Mouse (Mus musculus) mesoderm, embryonic 11.5 days (tissue): ENCODE results near the gene Gpr171.
"Not testable (repeated sequence)": the region's sequence is repeated elsewhere in the genome, so short reads cannot be mapped to it uniquely, and the experiment has no call there.

Experiments used
- DNase-seq: peaks from one replicate; pipeline ENCODE4 v3.0.0-alpha.2; 2012; ENCODE audit warnings: low read depth, low spot score

Gene Gpr171

DNA sequence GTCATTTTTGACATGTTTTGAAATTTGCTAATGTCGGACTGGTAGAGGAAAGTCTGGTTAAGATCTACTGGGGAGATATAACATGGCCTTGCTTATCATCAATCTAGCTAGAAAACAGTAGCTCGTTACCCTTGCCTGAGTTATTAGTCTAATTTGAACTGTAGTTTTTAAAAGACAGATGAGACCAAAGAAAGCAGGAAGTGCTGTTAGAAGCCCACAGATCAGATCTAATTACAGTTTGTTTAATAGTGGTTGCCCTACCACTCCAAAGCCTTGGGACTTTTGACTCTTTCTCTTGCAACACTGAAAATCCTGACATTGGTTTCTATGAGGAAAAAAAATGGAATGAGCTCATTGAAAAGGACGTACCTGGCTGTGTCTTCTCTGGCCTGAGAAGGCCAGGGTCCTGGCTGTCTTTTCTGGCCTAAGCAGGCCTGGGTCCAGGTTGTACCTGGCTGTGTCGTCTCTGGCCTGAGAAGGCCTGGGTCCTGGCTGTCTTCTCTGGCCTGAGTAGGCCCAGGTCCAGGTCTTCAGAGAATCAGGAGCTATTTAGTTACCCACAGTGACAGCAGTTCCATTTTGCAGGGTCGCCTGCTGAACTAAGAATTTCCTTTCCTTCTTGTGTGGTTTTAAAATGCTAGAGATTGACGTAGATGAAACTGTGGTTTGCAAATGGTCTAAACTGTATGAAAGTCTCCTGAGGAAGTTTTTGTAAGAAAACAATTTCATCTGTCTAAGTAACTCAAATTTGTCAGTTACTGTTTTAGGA is at the start of gene Gpr171:
TSS of gene Gpr171 (minus strand) at position 604 of the 769 bp plus-strand sequence.
- no peak for DNase-seq

DNA sequence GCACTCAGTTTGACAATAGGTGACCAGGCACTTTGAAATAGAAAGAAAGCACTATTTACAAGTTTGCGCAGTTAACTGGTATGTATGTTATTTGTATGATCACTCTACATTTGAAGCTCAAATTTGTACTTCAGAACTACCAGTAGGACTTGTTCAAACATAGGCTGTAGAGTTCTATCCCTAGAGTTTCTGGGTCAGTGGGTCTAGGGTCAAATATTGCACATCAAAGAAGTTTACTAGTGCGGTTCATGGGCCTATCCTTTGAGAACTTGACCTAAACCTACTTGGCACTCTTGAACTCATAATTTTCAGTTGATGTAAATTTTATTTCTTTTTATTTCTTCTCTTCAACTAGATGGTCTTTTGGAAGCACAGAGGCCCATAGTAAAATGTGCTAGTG is 49.0 kb upstream of the Gpr171 start:
- DNase-seq = no peak

DNA sequence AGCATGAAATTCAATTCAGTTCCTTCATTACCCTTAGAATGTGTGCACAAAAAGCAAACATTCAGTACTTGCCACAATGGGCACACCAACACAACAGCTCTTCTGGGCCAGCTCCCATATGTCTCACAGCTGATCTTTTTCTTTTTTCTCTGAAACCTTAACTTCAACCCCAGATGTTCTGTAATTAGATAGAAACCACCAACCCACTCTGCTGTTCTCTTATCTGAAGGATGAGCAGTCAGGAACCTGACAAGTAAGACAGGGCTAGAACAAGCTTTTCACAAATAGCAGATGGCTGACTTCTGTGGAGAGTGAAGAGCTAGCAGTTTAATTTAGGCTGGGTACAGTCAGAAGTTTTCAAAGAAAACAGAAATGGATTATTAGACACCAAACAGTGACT is 48.0 kb upstream of the Gpr171 start:
- no peak for DNase-seq

DNA sequence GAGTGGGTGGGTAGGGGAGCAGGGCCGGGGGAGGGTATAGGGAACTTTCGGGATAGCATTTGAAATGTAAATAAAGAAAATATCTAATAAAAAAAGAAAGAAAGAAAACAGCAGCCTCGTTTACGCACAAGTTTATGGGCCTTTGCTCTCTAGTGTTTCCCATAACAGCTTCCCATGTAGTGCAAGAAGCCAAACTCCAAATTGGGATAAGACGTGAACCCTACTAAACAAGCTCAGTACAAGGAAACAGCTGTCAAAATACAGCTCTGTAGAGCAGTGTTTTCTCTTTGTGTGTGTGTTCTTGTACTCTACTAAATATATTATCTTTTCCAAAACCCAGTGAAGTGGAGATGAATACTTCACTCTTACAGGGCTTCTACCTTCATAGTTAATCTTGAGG is 43.6 kb upstream of the Gpr171 start:
- no peak for DNase-seq

DNA sequence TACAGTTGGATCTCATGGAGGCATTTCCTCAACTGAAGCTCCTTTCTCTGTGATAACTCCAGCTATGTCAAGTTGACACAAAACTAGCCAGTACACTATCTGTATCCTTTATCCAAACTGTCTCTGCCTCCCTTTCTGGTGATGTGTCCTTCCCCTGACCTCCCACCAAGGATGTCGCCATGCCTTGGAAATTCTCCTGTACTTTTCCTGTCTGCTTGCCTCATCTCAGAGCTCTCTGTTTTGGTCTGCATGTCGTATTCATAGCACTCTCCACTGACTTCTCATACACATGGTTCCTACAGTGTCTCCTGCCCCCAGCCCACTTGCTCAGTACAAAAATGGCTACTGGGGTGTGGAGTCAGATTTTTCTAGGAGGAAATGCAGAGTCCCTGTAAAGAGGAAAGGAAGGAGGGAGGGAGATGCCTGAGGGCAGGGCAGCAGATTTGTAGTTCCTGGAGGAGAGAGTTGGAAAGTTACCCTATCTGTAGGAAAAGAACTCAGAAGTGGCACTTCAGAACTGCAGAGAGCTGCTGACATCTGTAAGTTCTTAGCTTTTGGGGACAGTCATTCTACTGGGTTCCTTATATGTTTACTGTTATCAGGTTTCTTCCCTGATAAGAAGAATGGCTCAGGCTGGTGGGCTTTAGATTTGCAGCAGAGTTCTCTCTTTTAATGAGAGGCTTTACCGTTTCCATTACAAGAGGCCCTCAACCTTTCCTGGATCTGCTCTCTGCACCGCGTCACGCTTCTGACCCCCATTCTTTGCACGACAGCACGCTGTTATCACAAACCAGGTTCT is 40.1 kb upstream of the Gpr171 start:
- no peak for DNase-seq

DNA sequence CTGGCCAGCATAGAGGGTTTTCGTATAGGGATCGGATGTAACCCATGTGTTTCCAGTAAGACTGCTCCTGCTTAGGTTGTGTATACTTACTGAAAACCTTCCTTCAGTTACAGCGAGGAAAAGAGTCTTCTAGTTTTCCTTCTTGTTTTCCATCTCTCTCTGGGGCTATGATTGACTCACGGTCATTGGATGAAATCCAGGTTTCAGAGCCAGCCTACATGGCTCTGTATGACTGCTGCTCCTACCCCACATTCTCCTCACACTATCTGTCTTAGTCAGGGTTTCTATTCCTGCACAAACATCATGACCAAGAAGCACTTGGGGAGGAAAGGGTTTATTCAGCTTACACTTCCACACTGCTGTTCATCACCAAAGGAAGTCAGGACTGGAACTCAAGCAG is 39.3 kb upstream of the Gpr171 start:
- not testable (repeated sequence) for DNase-seq

DNA sequence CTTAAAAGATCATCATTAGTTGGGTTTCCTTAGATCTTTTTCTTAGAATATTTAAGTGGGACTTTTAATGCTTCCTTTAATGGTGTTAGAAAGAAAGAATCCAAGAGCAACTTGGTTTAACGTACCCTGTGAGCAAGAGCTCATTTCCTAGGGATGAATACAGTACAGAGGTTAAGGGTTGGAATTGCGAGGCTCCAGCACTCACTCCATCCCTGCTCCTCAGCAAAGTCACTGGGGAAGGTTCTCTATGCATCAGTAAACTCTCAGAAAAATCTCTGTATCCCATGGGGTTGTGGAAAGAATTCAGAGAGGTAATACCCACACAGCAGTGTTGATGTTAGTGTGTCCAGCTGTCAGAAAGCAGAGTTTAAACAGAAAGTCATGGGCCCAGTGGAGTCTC is 38.5 kb upstream of the Gpr171 start:
- DNase-seq = no peak

DNA sequence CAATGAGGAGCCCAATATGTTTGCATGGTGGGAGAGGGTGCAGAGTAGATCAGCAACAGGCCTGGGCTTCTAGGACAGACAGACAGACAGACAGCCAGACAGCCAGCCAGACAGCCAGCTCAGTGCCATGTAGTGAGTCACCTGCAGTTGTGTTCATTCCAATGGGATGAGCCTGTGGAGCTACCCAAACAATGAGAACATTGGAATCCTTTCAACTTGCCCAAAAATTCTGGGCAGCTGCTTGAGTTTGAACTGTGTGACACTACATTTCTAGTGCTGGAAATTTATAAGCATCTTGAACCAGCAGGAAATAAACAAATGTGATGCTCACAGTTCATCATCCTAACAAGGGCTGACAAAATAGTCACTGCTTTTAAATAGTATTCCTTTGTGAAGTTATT is 38.0 kb upstream of the Gpr171 start:
- DNase-seq = no peak

DNA sequence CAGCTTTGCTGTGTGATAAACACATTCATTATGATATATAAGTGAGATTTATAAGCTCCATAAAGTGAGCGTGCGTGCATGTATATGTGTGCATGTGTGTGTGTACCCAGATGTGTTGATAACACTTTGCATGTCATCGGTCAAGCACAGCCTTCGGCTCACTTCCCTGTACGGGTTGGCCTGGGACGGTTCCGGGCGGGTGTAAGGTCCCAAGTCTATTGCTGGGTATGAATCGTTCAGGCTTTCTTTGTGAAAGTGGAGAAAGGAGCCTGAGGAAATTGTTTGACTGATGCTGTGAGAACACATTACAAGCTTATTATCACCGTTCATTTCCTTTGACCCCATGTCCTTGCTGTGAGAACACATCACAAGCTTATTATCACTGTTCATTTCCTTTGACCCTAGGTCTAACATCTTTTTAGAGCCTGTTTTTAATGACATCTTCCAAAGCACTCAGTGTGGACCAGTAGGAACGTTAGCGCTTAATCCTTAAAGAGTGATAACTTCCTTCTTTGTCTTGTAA is 37.4 kb upstream of the Gpr171 start:
- no peak for DNase-seq

DNA sequence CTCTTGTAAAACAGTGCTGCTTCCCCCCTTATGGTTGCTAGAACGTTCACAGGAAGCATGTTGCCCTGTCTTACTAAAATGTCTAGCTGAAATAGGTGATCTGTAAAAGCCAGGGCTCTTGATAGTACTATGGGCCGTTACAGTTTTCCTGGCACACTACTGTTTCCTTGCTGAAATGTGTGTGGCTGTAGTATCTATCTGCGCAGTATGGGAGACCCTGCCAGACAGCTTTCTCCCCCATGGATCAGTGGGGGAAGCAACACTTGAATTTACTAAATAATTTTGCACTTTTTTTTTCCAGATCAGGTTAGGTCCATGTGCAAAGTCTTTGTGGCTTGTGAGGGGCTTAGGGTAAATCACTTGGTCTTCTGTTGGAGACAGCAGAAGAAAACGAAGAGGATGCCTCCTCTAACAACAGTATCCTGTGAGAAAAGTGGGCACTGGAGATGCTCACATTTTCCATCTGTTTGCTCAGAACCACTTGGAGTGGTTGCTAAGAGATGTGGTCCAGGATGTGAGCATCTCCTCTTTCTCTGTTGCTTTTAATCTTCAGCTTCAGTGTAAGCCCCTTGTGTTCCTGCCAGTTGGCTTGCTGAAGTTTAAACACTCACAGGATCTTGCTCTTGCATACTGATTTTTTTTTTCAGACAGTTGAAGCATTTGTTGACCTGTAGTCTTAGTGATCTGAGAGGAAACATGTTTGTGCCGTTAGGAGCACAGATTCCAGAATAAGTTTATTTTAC is 34.5 kb upstream of the Gpr171 start:
- no peak for DNase-seq

DNA sequence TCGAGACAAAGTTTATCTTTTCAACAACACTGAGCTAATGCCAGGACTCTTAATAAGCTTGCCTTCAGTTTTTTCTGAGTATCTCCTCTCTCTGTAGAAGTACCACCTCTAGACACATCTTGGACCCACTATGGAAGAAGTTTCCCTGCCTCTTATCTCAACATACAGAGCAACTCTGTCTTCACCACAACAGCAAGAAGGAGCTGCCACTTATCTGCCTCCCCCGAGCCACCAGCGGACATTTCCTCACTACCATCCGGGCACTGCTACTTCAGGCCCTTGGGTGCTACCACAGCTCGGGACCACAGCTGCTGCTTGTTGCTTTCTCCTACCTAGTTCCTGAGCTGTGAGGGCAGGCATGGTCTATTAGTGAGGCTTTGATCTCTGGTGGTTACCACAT is 31.6 kb upstream of the Gpr171 start:
- DNase-seq = no peak

DNA sequence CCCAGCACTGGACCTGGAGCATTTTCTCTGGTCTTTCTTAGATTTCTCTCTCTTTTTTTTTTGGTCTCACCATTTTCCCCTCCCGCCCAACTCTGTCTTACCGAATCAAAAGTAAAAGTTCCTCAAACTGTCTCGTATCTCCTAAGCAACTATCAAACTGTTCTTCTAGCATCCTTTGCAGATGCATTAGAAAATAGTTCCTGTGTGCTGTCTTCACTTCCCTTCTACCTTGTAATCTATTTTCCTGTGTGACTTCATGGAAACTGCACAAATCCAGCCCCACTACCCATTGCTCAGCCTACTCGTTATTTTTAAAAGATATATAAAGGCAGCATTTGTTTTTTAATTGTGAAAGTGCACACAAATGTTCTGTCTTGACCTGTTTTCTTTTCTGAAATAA is 30.3 kb upstream of the Gpr171 start:
- no peak for DNase-seq

DNA sequence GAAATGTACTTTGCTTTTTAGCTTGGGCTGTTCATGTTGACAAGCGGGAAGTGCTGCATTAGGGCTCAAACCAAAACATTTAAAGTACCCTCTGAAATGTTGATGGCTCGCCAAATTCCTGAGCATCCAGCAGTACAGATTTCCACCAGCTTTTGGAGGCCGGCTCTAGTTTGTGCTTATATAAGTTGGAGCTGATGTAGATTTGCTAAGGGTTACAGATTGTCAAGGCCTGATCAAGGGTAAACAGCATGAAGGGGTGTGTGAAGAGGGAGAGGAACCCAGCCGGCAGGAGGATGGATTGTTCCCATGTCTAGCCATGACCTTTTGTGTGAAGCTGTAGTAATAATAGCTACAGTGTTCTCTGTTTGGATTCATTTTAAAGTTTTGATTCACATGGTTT is 29.5 kb upstream of the Gpr171 start:
- no peak for DNase-seq

DNA sequence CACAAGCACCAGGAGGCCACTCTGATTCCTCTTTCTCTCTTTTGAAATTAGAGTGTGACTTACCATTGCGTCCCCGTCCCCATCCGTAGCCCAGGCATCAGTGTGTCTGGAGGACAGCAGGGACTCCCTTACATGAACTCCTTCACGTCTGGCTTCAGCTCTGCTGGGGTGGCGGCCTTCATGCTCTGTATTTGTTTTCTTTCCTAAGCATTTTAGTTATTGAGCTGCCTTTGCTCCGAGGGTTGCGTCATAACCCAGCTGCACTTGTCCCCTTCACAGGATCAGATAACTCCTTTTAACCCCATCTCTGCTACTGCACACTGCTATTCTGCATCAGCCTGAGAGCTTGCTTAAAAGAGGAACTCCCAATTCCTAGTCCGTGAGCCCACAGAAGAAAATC is 28.8 kb upstream of the Gpr171 start:
- DNase-seq = no peak

DNA sequence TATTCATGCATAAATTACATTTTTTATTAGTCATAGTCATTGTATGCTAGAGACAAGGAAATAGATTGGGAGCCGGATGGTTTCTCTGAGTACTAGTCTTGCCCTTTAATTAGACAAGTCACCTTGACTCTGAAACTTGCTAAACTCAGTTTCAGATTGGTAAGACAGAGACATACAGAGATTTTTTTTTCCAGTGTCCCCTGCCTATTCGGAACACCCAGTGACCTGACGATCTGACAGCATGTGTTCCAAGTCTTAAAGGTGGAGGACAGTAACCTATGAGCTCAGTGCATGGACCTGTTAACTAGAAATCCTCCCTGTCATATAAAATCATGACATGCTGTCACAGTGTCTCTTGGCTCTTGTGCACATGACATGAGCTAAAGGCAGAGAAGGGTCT is 27.9 kb upstream of the Gpr171 start:
- no peak for DNase-seq

DNA sequence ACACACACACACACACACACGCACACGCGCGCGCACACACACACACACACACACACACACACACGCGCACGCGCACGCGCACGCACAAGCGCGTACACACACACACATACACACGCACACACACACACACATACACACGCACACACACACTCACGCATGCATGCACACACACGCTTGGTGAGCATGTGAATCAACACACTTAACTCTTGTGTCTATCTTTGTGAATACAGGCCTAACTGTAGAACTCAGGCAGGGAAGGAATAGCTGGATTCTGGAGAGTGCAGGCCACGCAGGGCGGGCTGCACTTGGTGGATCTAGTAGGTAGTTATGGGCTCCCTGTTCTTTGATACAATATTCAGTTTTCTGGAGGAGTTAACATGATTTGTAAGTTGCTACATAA is 27.1 kb upstream of the Gpr171 start:
- DNase-seq = no peak

DNA sequence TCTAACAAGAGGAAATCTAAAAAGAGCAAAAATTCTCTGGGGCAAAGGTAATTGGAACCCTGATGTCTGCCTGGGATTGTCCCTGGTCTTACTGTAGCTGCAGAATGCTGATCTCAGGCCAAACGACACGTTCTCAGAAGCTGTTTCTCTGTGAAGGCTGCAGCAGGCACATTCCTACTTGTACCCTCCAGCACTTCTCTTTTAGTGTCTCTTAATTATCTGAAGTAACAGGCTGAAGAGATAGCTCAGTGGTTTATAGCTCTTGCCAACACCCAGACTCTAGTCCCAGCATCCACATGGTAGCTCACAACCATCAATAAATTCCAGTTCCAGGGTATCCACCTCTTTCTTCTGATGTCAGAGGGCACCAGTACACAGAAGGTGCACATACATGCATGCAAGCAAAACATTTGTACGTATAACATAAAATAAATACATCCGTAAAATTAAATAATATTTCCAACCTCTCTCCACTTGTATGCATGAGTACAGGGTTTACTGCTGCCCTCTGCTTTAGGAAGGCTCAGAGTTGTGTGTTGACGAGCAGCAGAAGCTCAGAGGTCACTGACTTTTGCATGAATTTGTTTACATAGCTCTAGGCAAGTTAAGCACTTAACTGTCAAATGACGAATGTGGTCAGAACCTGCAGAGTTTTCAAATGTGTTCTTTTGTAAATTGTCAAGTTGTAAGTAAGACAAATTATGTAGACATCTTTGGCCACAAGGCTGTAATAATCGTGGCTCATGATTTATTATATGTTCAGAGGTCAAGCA is 24.3 kb upstream of the Gpr171 start:
- DNase-seq = no peak

DNA sequence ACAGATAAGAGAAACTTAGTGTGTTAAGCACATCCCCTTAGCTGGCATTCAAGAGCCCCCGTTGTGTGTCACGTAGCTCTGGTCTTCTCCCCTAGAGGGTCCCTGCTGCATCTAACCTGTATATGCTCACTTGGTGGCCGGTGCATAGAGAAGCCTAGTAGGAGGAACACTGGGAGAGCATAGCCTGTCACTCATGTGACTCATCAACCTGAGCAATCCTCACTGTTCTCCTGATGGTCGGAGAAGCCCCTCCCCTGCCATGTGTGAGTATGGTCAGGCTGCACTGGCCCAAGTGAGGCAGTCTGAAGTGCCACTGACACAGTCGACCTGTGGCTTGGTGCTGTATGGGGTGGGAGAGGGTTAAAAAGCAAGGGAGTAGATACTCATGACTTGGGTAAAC is 23.4 kb upstream of the Gpr171 start:
- DNase-seq = no peak

DNA sequence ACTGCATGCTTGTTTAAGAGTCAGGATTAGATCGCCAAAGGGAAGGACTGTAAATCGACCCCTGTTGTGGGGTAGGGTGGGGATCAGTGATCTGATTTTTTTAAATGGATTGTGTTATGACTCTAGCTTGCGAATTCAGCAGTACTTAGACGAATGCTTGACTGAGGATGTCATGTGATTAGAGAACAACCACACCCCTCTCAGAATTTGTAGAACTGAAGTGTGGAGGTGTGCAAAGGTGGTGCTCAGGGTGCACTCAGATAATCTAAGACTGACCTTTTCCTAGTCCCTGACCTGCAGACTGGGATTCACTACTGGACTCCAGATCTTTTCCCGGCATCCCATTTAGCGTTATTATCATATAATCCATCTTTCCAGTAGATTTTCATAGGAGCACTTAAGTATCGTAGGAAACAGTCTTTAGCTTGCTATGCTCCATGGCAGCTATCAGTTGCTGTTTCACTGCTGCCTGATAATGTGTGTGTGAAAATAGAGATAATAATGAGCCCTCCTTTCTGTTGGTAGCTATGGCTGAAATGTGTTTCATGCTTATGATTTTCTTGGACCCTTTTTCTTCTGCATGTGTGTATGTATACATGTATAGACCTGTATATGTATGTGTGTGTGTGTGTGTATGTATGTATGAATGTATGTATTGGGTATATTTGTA is 20.3 kb upstream of the Gpr171 start:
- no peak for DNase-seq

DNA sequence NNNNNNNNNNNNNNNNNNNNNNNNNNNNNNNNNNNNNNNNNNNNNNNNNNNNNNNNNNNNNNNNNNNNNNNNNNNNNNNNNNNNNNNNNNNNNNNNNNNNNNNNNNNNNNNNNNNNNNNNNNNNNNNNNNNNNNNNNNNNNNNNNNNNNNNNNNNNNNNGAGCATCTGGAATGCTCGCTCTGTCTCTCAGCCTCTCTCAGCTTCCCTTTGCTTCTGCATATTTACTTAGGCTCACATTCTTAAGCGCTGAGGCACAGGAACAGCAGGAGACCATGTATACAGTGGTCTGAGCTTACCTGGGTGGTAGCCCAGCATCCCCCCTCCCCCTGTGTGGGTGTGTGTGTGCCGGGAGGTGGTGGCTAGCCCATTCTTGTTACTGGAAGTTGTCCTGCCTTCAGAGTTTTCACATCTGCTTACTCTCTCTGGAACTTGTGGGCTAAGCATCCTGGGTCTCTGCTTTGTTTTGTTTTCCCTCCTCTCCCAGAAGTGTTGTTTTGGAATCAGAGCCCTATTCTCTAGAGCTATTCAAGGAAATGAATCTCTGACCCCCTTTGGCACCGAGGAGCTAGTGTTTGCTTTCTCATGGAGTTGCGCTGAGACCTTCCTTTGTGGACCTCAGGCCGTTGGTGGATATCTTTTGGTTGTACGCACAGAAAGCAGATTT is 19.6 kb upstream of the Gpr171 start:
- DNase-seq = peak; percentile 49
